Mouse (Mus musculus) cerebellum, postnatal 36 days (tissue): Measurements from ENCODE around the gene Slc25a11.

ENCODE experiments used
- DNase-seq, 2 experiments: peaks; one replicate each; pipeline ENCODE4 v3.0.0; 2021 to 2022; ENCODE audit warnings: mixed read lengths in 2 of 2

Gene Slc25a11

DNA sequence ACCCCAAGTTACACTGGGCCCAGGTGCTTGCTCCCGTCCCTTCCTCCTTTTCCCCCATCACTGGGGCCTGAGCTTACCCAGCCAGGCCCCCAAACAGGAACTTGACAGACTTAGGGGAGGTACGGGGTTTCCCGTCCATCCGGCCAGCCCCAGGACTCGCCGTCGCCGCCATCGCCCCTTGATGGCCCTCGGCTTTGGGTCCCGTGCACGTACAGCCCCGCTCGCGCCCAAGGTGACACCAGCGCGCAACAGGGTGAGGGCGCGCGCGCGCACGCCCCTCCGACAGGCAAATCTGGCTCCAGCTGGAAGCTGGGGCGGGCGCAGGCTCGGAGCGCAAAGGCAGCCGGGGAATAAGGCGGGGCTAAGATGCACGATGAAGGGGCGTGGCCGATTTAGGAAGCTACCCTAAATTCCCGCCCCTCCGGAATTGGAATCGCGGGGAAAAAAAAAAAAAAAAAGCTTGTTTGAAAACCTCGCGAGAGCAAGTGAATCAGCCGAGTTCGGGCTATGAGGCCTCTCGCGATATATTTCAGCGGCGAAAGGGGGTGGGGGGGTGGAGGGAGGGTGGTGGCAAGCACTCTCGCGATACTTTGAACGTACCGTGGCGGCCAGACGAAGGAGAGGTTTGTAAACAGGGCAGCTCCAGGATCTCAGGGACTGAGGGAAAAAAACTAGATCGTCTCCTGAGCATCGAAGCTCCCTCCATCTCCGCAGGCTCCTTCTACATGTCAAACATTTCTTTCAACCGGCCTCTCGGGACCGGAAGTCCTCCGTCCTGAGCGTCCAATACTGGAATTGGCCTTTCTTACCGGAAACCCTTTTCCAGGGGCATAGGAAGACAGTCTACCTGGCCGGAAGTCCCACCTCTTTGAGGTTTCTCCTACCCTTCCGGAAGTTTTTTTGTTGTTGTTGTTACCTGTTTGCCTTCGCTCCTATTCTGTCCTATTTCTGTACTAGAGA lies at the start of gene Slc25a11, which contains the start of gene Rnf167:
Slc25a11 (minus strand) TSS at position 789 of the 960 bp plus-strand sequence.
Rnf167 (plus strand) TSS at position 545 of the 960 bp plus-strand sequence.
- DNase-seq = peak; percentile 96

DNA sequence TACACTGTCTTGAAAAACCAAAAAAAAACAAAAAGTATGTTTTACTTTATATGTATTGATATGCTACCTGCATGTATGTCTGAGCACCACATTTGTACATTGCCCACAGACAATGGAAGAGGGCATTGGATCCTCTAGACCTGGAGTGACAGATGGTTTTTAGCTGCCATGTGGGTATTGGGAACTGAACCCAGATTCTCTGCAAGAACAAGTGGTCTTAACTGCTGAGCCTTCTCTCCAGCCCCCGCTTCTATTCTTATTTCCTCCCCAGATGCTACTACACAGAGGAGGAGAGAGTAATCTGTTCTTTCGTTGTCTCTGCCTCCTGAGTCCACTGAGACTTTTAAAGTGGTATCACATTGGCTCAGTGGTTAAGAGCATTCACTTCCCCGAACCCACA lies 46.2 kb upstream of the Slc25a11 start:
- DNase-seq = no peak

DNA sequence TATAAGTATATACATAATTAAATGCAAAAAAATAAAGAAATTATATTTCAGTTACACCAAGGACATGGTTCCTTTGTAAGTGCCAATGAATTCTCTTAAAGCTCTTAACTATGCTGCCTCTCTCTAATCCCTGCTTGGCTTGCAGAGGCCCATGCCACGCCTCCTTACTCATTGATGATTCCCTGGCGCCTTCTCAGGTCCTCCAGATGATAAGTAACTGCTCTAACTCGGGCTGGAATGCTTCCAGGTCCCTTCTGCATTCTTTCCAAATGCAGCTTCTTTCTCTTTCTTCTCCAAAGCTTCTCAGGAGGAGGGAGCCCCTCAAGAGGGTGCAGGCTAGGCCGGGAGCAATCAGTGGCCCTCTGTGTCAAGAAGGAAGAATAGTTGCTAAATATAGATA lies 42.3 kb upstream of the Slc25a11 start:
- no peak for DNase-seq

GRCm38 (mm10) chr11:70688372-70688771 lies 41.1 kb upstream of the Slc25a11 start:
- no peak for DNase-seq

DNA sequence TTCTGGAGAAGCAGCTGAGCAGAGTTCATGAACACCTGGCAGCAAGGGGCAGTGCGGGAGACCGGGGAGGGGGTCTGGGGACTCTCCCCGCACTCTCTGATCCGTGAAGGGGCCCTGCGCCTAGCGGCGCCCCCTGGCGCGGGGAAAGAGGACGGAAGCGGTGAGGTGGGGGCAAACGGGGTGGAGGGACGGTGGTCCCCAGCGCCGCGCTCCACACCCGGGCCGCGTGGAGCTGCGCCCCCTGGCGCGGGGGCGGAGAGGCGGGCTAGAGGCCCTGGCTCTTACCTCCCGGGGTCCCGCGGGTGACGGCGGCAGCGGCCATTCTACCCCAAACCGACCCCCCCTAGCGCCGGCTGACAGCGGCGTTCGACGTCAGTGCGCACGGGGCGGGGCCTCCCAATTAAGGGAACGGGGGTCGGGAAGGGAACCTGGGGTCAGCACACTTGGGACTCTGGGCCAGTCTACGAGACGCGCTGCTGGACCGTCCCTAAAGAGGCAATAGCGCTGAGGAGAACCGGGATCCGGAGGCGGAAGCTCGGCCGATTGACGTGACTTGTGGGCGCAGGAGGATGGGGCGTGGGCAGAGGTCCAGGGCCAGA lies 40.4 kb upstream of the Slc25a11 start, which contains the start of gene Camta2:
Camta2 (minus strand) TSS at position 505 of the 599 bp plus-strand sequence.
- peak; percentile 87 to 90 for DNase-seq

- peak; percentile 61 to 66 for DNase-seq
These were observed 39.8 kb upstream of the Slc25a11 start for GRCm38 (mm10) chr11:70686901-70687566.

GRCm38 (mm10) chr11:70683640-70684039 lies 36.4 kb upstream of the Slc25a11 start:
- no peak for DNase-seq

DNA sequence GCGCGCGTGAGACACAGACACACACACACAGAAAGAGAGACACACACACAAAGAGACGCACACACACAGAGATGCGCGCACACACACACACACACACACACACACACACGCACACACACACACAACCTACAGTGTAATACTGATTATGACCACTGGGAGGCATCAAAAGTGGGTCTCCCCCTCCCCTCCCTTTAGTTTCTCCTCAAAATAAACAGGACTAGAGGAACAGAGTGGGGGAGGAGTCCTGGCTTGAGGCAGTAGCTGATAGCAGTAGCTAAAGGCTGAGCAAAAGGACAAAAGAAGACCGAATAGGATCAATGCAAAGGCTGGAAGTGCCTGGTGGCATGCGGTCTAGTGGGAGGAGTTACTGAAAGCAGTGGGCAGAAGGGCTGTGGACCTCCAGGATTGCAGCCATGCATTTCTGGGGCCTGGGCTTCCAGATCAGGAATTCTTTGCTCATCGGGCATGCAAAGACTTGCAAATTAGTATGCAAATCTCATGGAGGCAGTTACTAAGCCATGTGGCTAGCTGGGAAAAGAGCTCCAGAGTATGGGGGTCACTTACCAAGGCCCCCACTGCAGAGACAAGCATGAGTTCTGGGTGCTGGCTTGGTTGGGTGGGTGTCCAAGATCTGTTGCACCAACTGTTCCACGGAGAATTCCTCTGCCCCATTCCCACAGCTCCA lies 34.8 kb upstream of the Slc25a11 start:
- no peak for DNase-seq

DNA sequence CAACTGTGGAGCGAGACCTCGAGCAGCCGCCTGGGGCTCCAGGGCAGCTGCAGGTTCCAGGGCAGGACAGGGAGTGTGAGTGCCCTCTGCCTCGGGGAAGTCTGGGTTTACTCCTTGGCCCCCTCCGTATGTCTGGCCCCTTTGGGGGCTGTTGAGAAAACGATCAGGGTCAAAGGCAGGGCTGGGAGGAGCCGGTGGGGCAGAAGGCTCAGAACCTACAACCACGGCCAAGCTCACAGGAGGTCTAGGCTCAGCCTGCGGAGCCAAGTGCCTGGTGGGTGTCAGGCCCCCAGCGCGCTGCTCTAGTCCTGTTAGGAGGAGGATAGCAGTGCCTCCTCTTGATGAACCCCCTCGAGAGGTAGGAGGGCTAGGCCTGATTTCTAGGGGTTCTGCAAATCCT lies 33.9 kb upstream of the Slc25a11 start:
- DNase-seq = no peak

DNA sequence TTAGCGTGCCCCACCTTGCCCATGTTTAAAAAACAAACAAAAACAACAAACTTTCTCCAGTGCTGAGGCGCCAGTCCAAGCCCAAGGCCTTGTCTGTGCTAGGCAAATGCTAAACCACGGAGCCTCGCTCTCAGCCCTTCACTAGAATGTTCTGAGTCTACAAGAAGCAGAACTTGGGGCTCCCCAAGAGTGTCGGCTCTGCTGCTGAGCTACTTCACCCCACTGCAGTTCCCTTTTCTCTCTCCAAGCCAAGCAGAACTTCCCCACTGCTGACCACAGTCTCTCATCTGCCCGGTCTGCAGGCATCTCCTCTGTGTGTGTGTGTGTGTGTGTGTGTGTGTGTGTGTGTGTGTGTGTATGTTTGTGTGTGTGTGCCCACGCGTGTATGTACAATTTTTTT lies 32.6 kb upstream of the Slc25a11 start:
- DNase-seq = no peak

DNA sequence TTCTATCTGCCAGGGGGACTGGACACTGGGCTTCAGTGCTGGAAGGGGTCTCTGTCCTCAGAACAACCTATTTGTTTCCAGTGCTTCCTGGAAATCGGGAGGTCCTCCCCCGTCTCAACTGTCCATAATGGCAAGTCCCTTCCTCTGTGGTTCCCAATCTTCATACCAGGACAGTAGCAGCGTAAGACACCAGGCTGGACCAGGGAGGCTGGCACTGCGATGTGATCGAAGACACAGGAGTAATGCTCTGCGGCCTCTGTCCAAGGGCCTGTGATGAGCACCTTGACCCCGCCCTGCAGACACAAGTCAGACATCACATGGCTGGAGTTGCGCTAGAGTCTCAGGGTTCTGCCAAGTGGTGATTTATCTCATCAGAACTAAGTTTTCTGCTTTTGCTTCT lies 32.1 kb upstream of the Slc25a11 start:
- DNase-seq = no peak

DNA sequence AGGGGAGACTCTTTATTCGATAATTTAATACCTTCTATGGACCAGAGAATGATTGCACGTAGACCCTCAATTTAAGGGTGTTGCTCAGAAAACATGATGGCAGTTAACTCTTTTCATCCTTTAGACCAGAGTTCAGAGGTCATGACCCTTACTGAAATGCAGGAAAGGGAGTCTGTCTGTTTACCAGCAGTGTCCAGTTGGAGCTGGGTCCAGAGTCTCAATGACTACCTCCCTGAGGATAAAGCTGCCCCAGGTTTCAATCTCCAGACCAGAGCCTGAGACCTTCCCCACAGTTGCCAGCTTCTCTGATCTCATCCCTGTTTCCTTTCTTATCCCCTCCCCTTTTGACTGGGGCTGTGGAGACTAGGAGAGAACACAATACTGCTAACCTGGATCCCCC lies 31.3 kb upstream of the Slc25a11 start:
- DNase-seq = no peak

GRCm38 (mm10) chr11:70678092-70678491 lies 30.8 kb upstream of the Slc25a11 start:
- no peak for DNase-seq

DNA sequence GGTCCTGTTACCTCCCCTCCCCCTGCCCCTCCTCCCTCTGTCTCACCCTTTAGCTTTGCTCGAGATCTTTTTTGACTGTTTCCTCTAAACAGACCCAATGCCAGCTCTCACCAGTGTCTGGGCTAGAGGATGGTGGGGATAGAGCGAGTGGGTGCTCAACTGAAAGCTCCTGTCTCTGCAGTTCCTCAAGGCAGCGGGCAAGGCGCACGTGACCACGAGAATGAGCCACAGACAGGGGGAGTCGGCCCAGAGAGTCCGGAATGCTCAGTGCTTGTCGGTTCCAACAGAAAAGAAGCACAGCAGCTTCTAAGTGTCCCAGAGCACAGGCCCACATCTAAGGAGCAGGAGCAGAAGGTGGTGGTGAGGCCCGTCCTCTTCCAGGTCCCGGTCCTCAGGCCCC lies 27.2 kb upstream of the Slc25a11 start:
- no peak for DNase-seq

DNA sequence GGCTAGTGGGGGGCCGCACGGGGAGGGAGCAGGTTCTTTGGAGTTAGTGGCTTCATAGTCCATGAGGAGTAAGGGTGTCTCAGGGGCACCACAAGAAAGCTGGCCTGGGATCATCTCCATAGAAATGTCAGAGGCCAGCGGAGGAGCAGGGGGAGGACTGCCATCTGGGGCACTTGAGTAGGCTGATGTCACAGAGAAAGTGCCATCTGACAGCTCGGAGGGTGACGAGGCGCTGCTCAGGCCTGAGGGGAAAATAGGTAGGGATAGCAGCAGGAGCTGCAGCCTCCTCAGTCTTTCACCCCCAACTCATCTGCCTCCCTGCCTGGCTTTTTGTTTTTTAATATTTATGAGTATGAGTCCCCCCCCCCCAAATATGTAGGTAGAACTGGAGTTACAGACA lies 26.7 kb upstream of the Slc25a11 start:
- DNase-seq = no peak

- DNase-seq = no peak
These were observed 24.2 kb upstream of the Slc25a11 start for GRCm38 (mm10) chr11:70671333-70672047.

GRCm38 (mm10) chr11:70670483-70670882 lies 23.2 kb upstream of the Slc25a11 start:
- DNase-seq = peak in 1 of 2 experiments; percentile 26

DNA sequence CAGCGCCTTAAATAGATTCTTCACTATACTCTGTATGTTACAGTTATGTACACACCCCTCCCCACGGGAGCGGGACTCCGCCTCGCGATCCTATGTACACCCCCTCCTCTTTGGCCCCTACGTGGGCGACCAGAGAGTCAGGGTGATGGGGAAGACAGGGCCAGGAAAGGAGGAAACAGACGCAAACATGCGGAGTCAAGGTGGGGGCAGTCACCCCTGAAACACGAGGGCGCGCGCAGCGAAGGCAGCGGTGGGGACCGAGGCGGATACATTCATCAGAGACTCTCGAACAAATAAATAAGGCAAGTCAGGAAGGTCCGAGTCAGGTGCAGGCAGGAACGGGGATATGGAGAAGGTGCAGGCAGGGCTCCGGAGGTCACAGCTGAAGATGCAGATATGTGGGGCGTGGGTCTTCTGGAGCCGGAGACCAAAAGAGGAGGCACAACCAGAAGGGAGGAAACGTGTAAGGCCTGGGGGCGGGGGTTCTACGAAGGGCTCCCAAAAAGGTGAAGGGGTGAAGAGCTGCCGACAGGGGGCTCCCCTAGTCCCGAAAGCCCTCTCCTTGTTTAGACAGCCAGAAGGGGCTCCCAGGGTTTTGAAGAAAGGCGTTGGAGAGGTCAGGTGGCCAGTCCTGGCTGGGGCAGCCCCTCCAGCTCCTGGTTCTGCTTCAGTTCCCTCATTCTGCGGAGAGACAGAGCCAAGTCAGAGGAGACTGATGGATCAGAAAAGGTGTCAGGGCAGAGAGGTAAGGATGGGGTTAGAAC lies 22.5 kb upstream of the Slc25a11 start:
- DNase-seq = peak; percentile 68 to 75

- DNase-seq = peak; percentile 95 to 98
These were observed 21.7 kb upstream of the Slc25a11 start, which contains the start of gene Spag7 for GRCm38 (mm10) chr11:70668771-70669505. TSS of gene Spag7 (minus strand) at chr11:70669416.

GRCm38 (mm10) chr11:70668335-70668770 lies 21.1 kb upstream of the Slc25a11 start:
- DNase-seq = peak in 1 of 2 experiments; percentile 79
